Mouse (Mus musculus) limb, embryonic 12.5 days (tissue): Measurements from ENCODE around the gene Aldh5a1. TPM values are rescaled to one million over a fixed set of nuclear protein-coding genes. Genes with fewer than 3 reads are reported as not detected.
A peak's percentile ranks its signal among the peaks of the same experiment; 100 is the strongest.
"Not testable (repeated sequence)": the region's sequence is repeated elsewhere in the genome, so short reads cannot be mapped to it uniquely, and the experiment has no call there.

Experiments
- ATAC-seq: fragments of 200-750 bp; cut with Nextera tagmentation; 2 replicates; pipeline ENCODE4 v1.8.0; 2017; ENCODE audit warnings: low read depth, moderate TSS enrichment; ENCODE audit not compliant: insufficient number of reproducible peaks, insufficient read depth, low FRiP score, low TSS enrichment
- H3K27ac ChIP-seq: fragments of 300-500 bp; sonication (generic); 2 replicates; pipeline ENCODE4 v1.5.1; 2016; ENCODE audit warnings: mild to moderate bottlenecking, moderate library complexity
- H3K27me3 ChIP-seq: fragments of 300-500 bp; sonication (generic); 2 replicates; pipeline ENCODE4 v1.6.1; 2016; ENCODE audit warnings: mild to moderate bottlenecking, moderate library complexity
- H3K36me3 ChIP-seq: fragments of 300-500 bp; sonication (generic); 2 replicates; pipeline ENCODE4 v1.6.1; 2016; ENCODE audit warnings: mild to moderate bottlenecking, moderate library complexity
- H3K4me1 ChIP-seq: fragments of 300-500 bp; sonication (generic); replicated peaks from 2 replicates; pipeline ENCODE4 v1.6.1; 2016
- H3K4me2 ChIP-seq: fragments of 300-500 bp; sonication (generic); 2 replicates; pipeline ENCODE4 v1.6.1; 2016; ENCODE audit warnings: mild to moderate bottlenecking, moderate library complexity
- H3K4me3 ChIP-seq: fragments of 300-500 bp; sonication (generic); replicated peaks from 2 replicates; pipeline ENCODE4 v1.5.1; 2016; ENCODE audit warnings: mild to moderate bottlenecking
- H3K9ac ChIP-seq: fragments of 300-500 bp; sonication (generic); replicated peaks from 2 replicates; pipeline ENCODE4 v1.6.1; 2016; ENCODE audit warnings: mild to moderate bottlenecking, moderate library complexity
- H3K9me3 ChIP-seq: fragments of 300-500 bp; sonication (generic); 2 replicates; pipeline ENCODE4 v1.6.1; 2016; ENCODE audit warnings: mild to moderate bottlenecking, moderate library complexity
- WGBS: fragments of 180-500 bp; shearing (Covaris S2); methylation state at CpG from one replicate; pipeline ENCODE4 v1.1.7; 2016; 5-methylcytosine and 5-hydroxymethylcytosine counted together
- polyA plus RNA-seq: library from polyadenylated mRNA; unstranded; fragments of >200 nt; fragmentation: Nextera tagmentation; extraction: Ambion mirVana; gene quantifications from 2 replicates; pipeline ENCODE4 v1.2.1, GENCODE M21; 2016

Aldh5a1 gene
- polyA plus RNA-seq, result 6.0 and 6.8 TPM in 2 replicates

GRCm38 (mm10) chr13:24937108-24937838, at the start of gene Aldh5a1:
Gene Aldh5a1, minus strand, starts transcription at chr13:24937661.
- Histone ChIP-seq H3K27ac (peak within 1 kb of the TSS; percentile 73), H3K4me3 (peak within 1 kb of the TSS; percentile 92), H3K4me2 (peak within 1 kb of the TSS; percentile 80), H3K27me3 (peaks cover 3% of the 10 kb centered on the region; the same call in 1 of the 2 replicates), H3K9ac (peak within 1 kb of the TSS; percentile 91), H3K4me1 (peaks cover 12% of the 10 kb centered on the region), H3K36me3 (no peaks in the 10 kb centered on the region), H3K9me3 (no peaks in the 10 kb centered on the region)
- ATAC-seq, result peak; percentile 83
- WGBS, result under 1% methylated on average over 72 of the region's 75 CpGs

GRCm38 (mm10) chr13:24985435-24985834, 48.0 kb upstream of the Aldh5a1 start:
- no peaks in the 10 kb centered on the region for H3K27me3 ChIP-seq
- no peaks in the 10 kb centered on the region for H3K9me3 ChIP-seq
- H3K4me3 ChIP-seq, result no peak overlapping the region
- WGBS, result 78% methylated on average over 2 of the region's 2 CpGs
- H3K36me3 ChIP-seq, result peaks cover 18% of the 10 kb centered on the region; the same call in 1 of the 2 replicates
- no peak overlapping the region for H3K4me2 ChIP-seq
- H3K9ac ChIP-seq, result no peak overlapping the region
- ATAC-seq, result no peak
- no peaks in the 10 kb centered on the region for H3K4me1 ChIP-seq
- H3K27ac ChIP-seq, result no peak overlapping the region

- Histone ChIP-seq H3K27me3 (no peaks in the 10 kb centered on the region), H3K9me3 (no peaks in the 10 kb centered on the region), H3K4me2 (no peak overlapping the region), H3K4me3 (no peak overlapping the region), H3K4me1 (no peaks in the 10 kb centered on the region), H3K36me3 (no peaks in the 10 kb centered on the region), H3K9ac (no peak overlapping the region), H3K27ac (no peak overlapping the region)
- no peak for ATAC-seq
- WGBS, result 80% methylated on average over 6 of the region's 6 CpGs
These were observed 43.6 kb upstream of the Aldh5a1 start for GRCm38 (mm10) chr13:24981031-24981430.

- Histone ChIP-seq H3K9ac (no peak overlapping the region), H3K4me3 (no peak overlapping the region), H3K4me2 (no peak overlapping the region), H3K4me1 (no peaks in the 10 kb centered on the region), H3K27me3 (no peaks in the 10 kb centered on the region), H3K9me3 (no peaks in the 10 kb centered on the region), H3K36me3 (no peaks in the 10 kb centered on the region), H3K27ac (no peak overlapping the region)
- no peak for ATAC-seq
- 84% methylated on average over 5 of the region's 5 CpGs for WGBS
These were observed 40.4 kb upstream of the Aldh5a1 start for GRCm38 (mm10) chr13:24977820-24978342.

GRCm38 (mm10) chr13:24976384-24976783, 38.9 kb upstream of the Aldh5a1 start:
- 61% methylated on average over 4 of the region's 4 CpGs for WGBS
- ATAC-seq, result no peak

GRCm38 (mm10) chr13:24971776-24972175, 34.3 kb upstream of the Aldh5a1 start:
- H3K4me2 ChIP-seq, ATAC-seq, H3K4me1 ChIP-seq, H3K9me3 ChIP-seq, H3K9ac ChIP-seq, H3K27me3 ChIP-seq, H3K4me3 ChIP-seq, H3K36me3 ChIP-seq, H3K27ac ChIP-seq: not testable (repeated sequence)
- WGBS, result 80% methylated on average over 3 of the region's 3 CpGs

More at GRCm38 (mm10) chr13:24976384-24976783, 38.9 kb upstream of the Aldh5a1 start:
- Histone ChIP-seq H3K9me3 (no peaks in the 10 kb centered on the region), H3K36me3 (no peaks in the 10 kb centered on the region), H3K4me3 (no peak overlapping the region), H3K27ac (no peak overlapping the region), H3K4me2 (no peak overlapping the region), H3K4me1 (no peaks in the 10 kb centered on the region), H3K9ac (no peak overlapping the region), H3K27me3 (no peaks in the 10 kb centered on the region)

GRCm38 (mm10) chr13:24965846-24966201, 28.4 kb upstream of the Aldh5a1 start:
- peak overlapping the region; percentile 55 for H3K4me2 ChIP-seq
- H3K27ac ChIP-seq, result no peak overlapping the region
- no peaks in the 10 kb centered on the region for H3K36me3 ChIP-seq
- no peaks in the 10 kb centered on the region for H3K9me3 ChIP-seq
- no peak for ATAC-seq
- H3K27me3 ChIP-seq, result no peaks in the 10 kb centered on the region; the same call in 1 of the 2 replicates
- 40% methylated on average over 5 of the region's 5 CpGs for WGBS
- peak overlapping the region; percentile 34 for H3K4me3 ChIP-seq
- H3K9ac ChIP-seq, result no peak overlapping the region
- no peaks in the 10 kb centered on the region for H3K4me1 ChIP-seq

- H3K9me3 ChIP-seq, result no peaks in the 10 kb centered on the region
- ATAC-seq, result no peak
- H3K27me3 ChIP-seq, result no peaks in the 10 kb centered on the region; the same call in 1 of the 2 replicates
- H3K36me3 ChIP-seq, result no peaks in the 10 kb centered on the region
- no peaks in the 10 kb centered on the region for H3K4me1 ChIP-seq
- peak overlapping the region; percentile 55 for H3K4me2 ChIP-seq
- peak overlapping the region; percentile 34 for H3K4me3 ChIP-seq
- H3K9ac ChIP-seq, result peak overlapping the region; percentile 5; the same call in 1 of the 2 replicates
- H3K27ac ChIP-seq, result no peak overlapping the region
- 16% methylated on average over 15 of the region's 15 CpGs for WGBS
These were observed 27.8 kb upstream of the Aldh5a1 start for GRCm38 (mm10) chr13:24965130-24965845.

- 86% methylated on average over 8 of the region's 8 CpGs for WGBS
- no peak overlapping the region for H3K27ac ChIP-seq
- H3K4me1 ChIP-seq, result no peaks in the 10 kb centered on the region
- H3K36me3 ChIP-seq, result no peaks in the 10 kb centered on the region
- no peak for ATAC-seq
- no peaks in the 10 kb centered on the region; the same call in 1 of the 2 replicates for H3K27me3 ChIP-seq
- H3K9ac ChIP-seq, result no peak overlapping the region
- H3K9me3 ChIP-seq, result no peaks in the 10 kb centered on the region
- no peak overlapping the region for H3K4me3 ChIP-seq
- H3K4me2 ChIP-seq, result no peak overlapping the region
These were observed 24.7 kb upstream of the Aldh5a1 start for GRCm38 (mm10) chr13:24962119-24962518.

GRCm38 (mm10) chr13:24960084-24960483, 22.6 kb upstream of the Aldh5a1 start:
- Histone ChIP-seq H3K27ac (no peak overlapping the region), H3K36me3 (no peaks in the 10 kb centered on the region), H3K4me2 (no peak overlapping the region), H3K4me3 (no peak overlapping the region), H3K9me3 (no peaks in the 10 kb centered on the region), H3K4me1 (no peaks in the 10 kb centered on the region), H3K9ac (no peak overlapping the region), H3K27me3 (peaks cover 9% of the 10 kb centered on the region)
- WGBS, result 80% methylated on average over 3 of the region's 3 CpGs
- ATAC-seq, result no peak

- 82% methylated on average over 11 of the region's 11 CpGs for WGBS
- ATAC-seq, result no peak
- no peaks in the 10 kb centered on the region for H3K4me1 ChIP-seq
- H3K27ac ChIP-seq, result no peak overlapping the region
- H3K9ac ChIP-seq, result no peak overlapping the region
- no peaks in the 10 kb centered on the region for H3K36me3 ChIP-seq
- no peak overlapping the region for H3K4me2 ChIP-seq
- H3K27me3 ChIP-seq, result peaks cover 16% of the 10 kb centered on the region
- H3K9me3 ChIP-seq, result no peaks in the 10 kb centered on the region
- no peak overlapping the region for H3K4me3 ChIP-seq
These were observed 21.2 kb upstream of the Aldh5a1 start for GRCm38 (mm10) chr13:24958671-24959070.
